Mouse (Mus musculus) hematopoietic stem cell, adult 5-6 weeks (primary cell): Measurements from ENCODE around the gene Ctse. TPM values are rescaled to one million over a fixed set of nuclear protein-coding genes. Genes with fewer than 3 reads are reported as not detected.

Experiments
- ATAC-seq, 2 experiments: fragments of 125-278 bp in 1 of 2; replicated peaks in 1 of 2; 2 replicates each; pipeline ENCODE4 v1.8.0; 2016 to 2017; ENCODE audit warnings: inconsistent platforms in 2 of 2, mild to moderate bottlenecking in 2 of 2, moderate number of reproducible peaks in 2 of 2, low read depth in 1 of 2, moderate TSS enrichment in 1 of 2; ENCODE audit not compliant: low FRiP score in 2 of 2, poor library complexity in 2 of 2, severe bottlenecking in 2 of 2, insufficient read depth in 1 of 2, low TSS enrichment in 1 of 2
- total RNA-seq: library from RNA; stranded (forward); fragments of 172-1452, 232-1000 nt; gene quantifications from 2 replicates; pipeline ENCODE4 v1.2.3, GENCODE M21; 2017

The Ctse gene
- total RNA-seq, 1 experiment from 2014 or later: 40.3 TPM

- peak; percentile 47 to 66; a peak in 3 of 4 replicates for ATAC-seq
These were observed 675 bp downstream of the Ctse start for GRCm38 (mm10) chr1:131638541-131639421.

GRCm38 (mm10) chr1:131640062-131640461, 2.0 kb downstream of the Ctse start:
- no peak for ATAC-seq

GRCm38 (mm10) chr1:131641565-131641964, 3.5 kb downstream of the Ctse start:
- no peak for ATAC-seq

- no peak for ATAC-seq
These were observed 4.1 kb downstream of the Ctse start for GRCm38 (mm10) chr1:131642251-131642650.

- ATAC-seq: no peak
These were observed 14.8 kb downstream of the Ctse start for GRCm38 (mm10) chr1:131652670-131653443.

- ATAC-seq: no peak
These were observed 17.5 kb downstream of the Ctse start for GRCm38 (mm10) chr1:131655601-131656000.

- peak; percentile 92 to 97 for ATAC-seq
These were observed 19.8 kb downstream of the Ctse start for GRCm38 (mm10) chr1:131657945-131658354.

- ATAC-seq: no peak
These were observed 21.5 kb downstream of the Ctse start for GRCm38 (mm10) chr1:131659512-131660085.

- ATAC-seq: no peak
These were observed 22.2 kb downstream of the Ctse start for GRCm38 (mm10) chr1:131660266-131660665.

- ATAC-seq: no peak
These were observed 22.8 kb downstream of the Ctse start for GRCm38 (mm10) chr1:131660716-131661472.

GRCm38 (mm10) chr1:131661749-131662148, 23.6 kb downstream of the Ctse start:
- no peak for ATAC-seq

GRCm38 (mm10) chr1:131663286-131663995, 25.3 kb downstream of the Ctse start:
- ATAC-seq: no peak

- ATAC-seq: no peak
These were observed 26.0 kb downstream of the Ctse start for GRCm38 (mm10) chr1:131664136-131664535.

- ATAC-seq: no peak; a peak in 2 of 4 replicates
These were observed 27.8 kb downstream of the Ctse start for GRCm38 (mm10) chr1:131665886-131666285.

- 0 out of 4 replicates have a peak, but pooled peaks of 1 of the 2 experiments have one; percentile 43 for ATAC-seq
These were observed 33.0 kb downstream of the Ctse start for GRCm38 (mm10) chr1:131671113-131671512.

GRCm38 (mm10) chr1:131672361-131672760, 34.3 kb downstream of the Ctse start:
- peak; percentile 90 to 93 for ATAC-seq

- no peak for ATAC-seq
These were observed 41.5 kb downstream of the Ctse start for GRCm38 (mm10) chr1:131679644-131680043.
